Mouse (Mus musculus) left cerebral cortex, adult 18-20 months (tissue): ENCODE measurements at regions not wholly inside any gene's neighbourhood (a gene's known extent, or its start where the extent isn't known, plus 50 kb on each side); places are given as distances from the start of the nearest gene placed in this dataset.
"Not testable (repeated sequence)": the region's sequence is repeated elsewhere in the genome, so short reads cannot be mapped to it uniquely, and the experiment has no call there.

Experiments used
- DNase-seq, 2 experiments: peaks; one replicate each; pipeline ENCODE4 v3.0.0; 2021 to 2022; ENCODE audit warnings: low spot score in 2 of 2, mixed read lengths in 1 of 2

GRCm38 (mm10) chr12:117327086-117327485 is 189.2 kb upstream of the Rapgef5 start:
- DNase-seq = not testable (repeated sequence)

- DNase-seq = no peak
Measured at GRCm38 (mm10) chr12:117330418-117330817, 185.9 kb upstream of the Rapgef5 start.

- DNase-seq = no peak
Measured at GRCm38 (mm10) chr12:117336856-117337255, 179.4 kb upstream of the Rapgef5 start.

- DNase-seq = no peak
Measured at GRCm38 (mm10) chr12:117342321-117342720, 174.0 kb upstream of the Rapgef5 start.

- DNase-seq = no peak
Measured at GRCm38 (mm10) chr12:117343121-117343520, 173.2 kb upstream of the Rapgef5 start.

- DNase-seq = not testable (repeated sequence)
Measured at GRCm38 (mm10) chr12:117343605-117344004, 172.7 kb upstream of the Rapgef5 start.

GRCm38 (mm10) chr12:117344266-117345087 is 171.8 kb upstream of the Rapgef5 start:
- peak; percentile 33 to 51 for DNase-seq

DNA sequence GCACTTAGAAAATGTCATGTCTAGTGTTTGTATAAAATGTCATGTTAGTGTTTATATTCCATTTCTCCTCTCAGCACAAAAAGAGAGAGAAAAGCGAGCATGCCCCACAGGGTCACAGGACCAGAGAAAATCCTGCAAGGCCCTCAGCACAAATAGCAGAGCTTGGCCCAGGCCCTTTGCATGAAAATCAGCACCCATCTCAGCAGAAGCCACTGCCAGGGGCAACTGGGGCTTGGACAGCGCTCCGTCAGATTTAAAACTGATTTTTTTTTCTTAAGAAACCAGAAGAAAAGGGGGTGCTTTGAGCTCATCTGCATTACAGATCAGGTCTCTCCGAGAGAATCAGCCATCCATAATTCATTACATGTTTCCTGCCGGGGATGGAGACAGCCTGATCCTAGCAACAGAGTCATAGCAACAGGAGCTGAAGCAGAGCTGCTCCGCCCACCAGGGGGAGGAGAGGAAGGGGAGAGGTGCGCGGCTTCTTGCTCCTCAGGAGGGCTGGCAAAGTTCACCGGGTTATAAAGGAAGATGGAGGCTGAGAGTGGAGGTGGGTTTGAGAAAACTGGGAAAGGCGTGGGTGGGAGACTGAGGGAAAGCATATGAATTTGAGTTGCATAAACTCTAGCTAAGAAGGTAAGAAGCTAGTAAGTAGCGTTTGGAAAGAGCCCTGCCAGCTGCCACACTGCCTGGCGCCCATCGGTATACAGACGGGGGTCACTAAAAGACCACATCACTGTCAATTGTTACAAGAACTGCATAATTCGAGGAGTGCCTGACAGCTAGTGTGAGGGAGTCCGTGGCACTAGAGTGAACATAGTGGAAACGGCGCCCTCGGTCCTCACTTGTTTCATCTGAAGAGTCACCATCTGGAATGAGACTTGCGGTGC is 170.9 kb upstream of the Rapgef5 start:
- peak; percentile 65 to 83 for DNase-seq

DNA sequence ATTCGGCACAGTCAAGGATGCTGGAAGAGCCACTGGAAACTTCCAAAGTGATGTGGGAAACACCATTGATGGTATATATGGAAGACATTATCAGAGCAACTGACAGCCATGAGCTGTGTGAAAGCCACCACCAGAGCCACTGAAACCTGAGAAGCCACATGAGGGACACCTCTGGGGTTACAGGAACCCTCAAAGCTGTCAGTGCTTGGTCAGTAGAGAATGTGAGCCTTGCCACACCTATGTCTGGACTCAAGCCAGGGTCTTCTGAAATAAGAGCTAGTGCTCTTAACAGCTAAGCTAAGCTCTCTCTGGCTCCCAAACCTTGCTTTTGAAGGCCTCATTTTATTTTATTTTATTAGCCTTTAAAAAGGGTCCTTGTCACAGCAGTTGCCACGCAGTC is 170.2 kb upstream of the Rapgef5 start:
- DNase-seq = no peak

- DNase-seq = no peak
Measured at GRCm38 (mm10) chr12:117347135-117347534, 169.1 kb upstream of the Rapgef5 start.

- no peak for DNase-seq
Measured at GRCm38 (mm10) chr12:117348516-117348915, 167.8 kb upstream of the Rapgef5 start.

- no peak for DNase-seq
Measured at GRCm38 (mm10) chr12:117351900-117352299, 164.4 kb upstream of the Rapgef5 start.

- DNase-seq = no peak
Measured at GRCm38 (mm10) chr12:117352511-117352910, 163.8 kb upstream of the Rapgef5 start.

GRCm38 (mm10) chr12:117352938-117353337 is 163.3 kb upstream of the Rapgef5 start:
- DNase-seq = peak in 1 of 2 experiments; percentile 39

GRCm38 (mm10) chr12:117357811-117358210 is 158.5 kb upstream of the Rapgef5 start:
- DNase-seq = no peak

DNA sequence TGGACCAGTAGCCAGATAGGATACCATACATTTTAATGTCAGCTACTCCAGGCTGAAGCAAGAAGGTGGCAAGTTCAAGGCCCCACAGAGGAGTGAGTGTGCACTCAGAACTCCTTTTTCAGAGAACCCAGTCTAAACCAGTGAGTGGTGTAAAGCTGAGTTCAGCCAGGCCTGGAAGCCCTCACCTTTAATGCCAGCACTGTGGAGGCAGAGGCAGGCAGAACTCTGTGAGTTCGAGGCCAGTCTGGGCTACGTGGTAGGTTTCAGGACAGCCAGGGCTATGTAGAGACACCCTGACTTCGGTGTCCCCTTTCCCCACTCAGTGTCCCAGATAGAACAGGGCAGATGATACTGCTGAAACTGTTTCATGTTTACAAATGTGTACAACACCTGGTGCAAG is 157.4 kb upstream of the Rapgef5 start:
- no peak for DNase-seq

DNA sequence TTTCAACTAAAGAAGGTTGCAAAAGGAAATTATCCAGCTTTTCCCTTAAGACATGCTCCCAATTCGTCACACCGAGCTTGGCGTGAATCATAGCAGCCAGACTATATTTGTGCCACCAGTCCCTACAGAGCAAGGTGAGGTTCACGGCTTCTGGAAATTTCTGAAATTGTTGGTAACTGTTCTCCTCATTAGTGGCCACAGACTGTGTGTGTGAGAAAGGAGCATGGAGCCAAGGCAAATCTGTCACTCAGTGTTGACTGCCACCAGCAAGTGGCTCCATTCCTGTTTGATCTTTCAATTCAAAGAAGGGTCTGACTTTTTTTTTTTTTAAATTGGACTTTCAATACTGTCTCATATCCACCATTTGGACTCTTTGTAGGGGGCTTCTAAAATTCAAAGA is 156.1 kb upstream of the Rapgef5 start:
- no peak for DNase-seq

- no peak for DNase-seq
Measured at GRCm38 (mm10) chr12:117361826-117362225, 154.5 kb upstream of the Rapgef5 start.

GRCm38 (mm10) chr12:117363457-117363856 is 152.8 kb upstream of the Rapgef5 start:
- DNase-seq = not testable (repeated sequence)

GRCm38 (mm10) chr12:117365181-117365580 is 151.1 kb upstream of the Rapgef5 start:
- DNase-seq = no peak

- no peak for DNase-seq
Measured at GRCm38 (mm10) chr12:117365876-117366275, 150.4 kb upstream of the Rapgef5 start.

GRCm38 (mm10) chr12:117378297-117378887 is 137.9 kb upstream of the Rapgef5 start:
- DNase-seq = no peak
